Mouse (Mus musculus): ENCODE data around the gene Olfr722. TPM values are rescaled to one million over a fixed set of nuclear protein-coding genes. Genes with fewer than 3 reads are reported as not detected.
A peak's percentile ranks its signal among the peaks of the same experiment; 100 is the strongest.

Olfr722 gene
- total and polyA plus RNA-seq, 3 experiments, result not detected

DNA sequence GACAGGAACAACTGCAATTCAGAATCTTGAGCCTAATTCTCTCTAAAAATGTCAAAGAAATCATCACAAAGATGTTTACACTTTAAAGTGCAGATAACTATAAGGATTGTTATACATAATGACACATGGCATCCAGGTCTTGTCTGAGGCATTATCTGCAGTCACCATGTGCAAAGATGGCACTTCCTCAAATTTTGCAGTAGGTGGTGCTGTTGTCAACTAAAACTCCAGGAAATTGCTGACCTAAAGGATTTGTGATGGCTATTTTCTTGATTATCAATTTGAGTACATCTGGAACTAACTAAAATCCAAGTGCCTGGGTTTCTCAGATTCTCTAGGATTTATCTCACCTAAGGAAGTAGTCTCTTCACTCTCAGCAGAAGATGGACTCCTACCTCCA lies 41.4 kb downstream of the Olfr722 start:
- Histone ChIP-seq H3K4me3 (ENCODE audit: control insufficient read depth in 1 of 2, insufficient read depth in 1 of 2, low read depth in 2 of 2, low read length in 2 of 2) (no peak overlapping the region), H3K36me3 (ENCODE audit: control insufficient read depth in 1 of 2, insufficient read depth in 2 of 2, low read length in 2 of 2) (no peaks in the 10 kb centered on the region), H3K9ac (ENCODE audit: control insufficient read depth, low read depth, low read length, poor library complexity, severe bottlenecking) (no peak overlapping the region), H3K79me2 (ENCODE audit: control insufficient read depth, insufficient read depth, low read length, poor library complexity) (no peaks in the 10 kb centered on the region), H3K9me3 (replicated peaks; ENCODE audit: insufficient read depth, low read length) (no peaks in the 10 kb centered on the region), H3K4me1 (ENCODE audit: control insufficient read depth in 1 of 2, insufficient read depth in 2 of 2, low read length in 2 of 2) (no peaks in the 10 kb centered on the region), H3K27ac (ENCODE audit: control insufficient read depth, low read depth, low read length) (no peak overlapping the region), H3K27me3 (ENCODE audit: control insufficient read depth in 1 of 2, insufficient read depth in 2 of 2, low read length in 2 of 2) (no peaks in the 10 kb centered on the region)
- DNase-seq (ENCODE audit: low read depth, low spot score), result peak; percentile 44
- TF ChIP-seq POLR2A (IDR thresholded peaks at IDR 0.05; ENCODE audit: control insufficient read depth in 1 of 2, insufficient read depth in 1 of 2, low read depth in 1 of 2, low read length in 2 of 2, poor library complexity in 1 of 2), result no peak
- TF ChIP-seq SMC3 (IDR thresholded peaks at IDR 0.05; ENCODE audit: low read depth, low read length), result peak; percentile 48
- peak; percentile 22; the same call in 1 of the 2 replicates for TF ChIP-seq ZC3H11A (IDR thresholded peaks at IDR 0.05; ENCODE audit: low read depth, low read length)
- no peak for TF ChIP-seq ETS1 (IDR thresholded peaks at IDR 0.05; ENCODE audit: low read depth, low read length)
- peak; percentile 31 to 62 (median 46); a peak in 4 of 6 replicates for TF ChIP-seq CTCF (IDR thresholded peaks at IDR 0.05 in 2 of 3, conservative IDR thresholded peaks at IDR 0.05 in 1 of 3; ENCODE audit: control insufficient read depth in 1 of 3, insufficient read depth in 1 of 3, low read depth in 2 of 3, low read length in 3 of 3, poor library complexity in 1 of 3, severe bottlenecking in 1 of 3)
- TF ChIP-seq ZKSCAN1 (IDR thresholded peaks at IDR 0.05; ENCODE audit: low read depth, low read length), result no peak
- peak; percentile 88 for TF ChIP-seq MAFK (IDR thresholded peaks at IDR 0.05; ENCODE audit: borderline replicate concordance, low read depth, low read length)
- TF ChIP-seq USF2 (IDR thresholded peaks at IDR 0.05; ENCODE audit: borderline replicate concordance in 1 of 2, insufficient read depth in 1 of 2, low read depth in 1 of 2, low read length in 2 of 2), result no peak
- TF ChIP-seq RAD21 (IDR thresholded peaks at IDR 0.05; ENCODE audit: low read depth, low read length), result peak; percentile 65

Other genes with a start within 250 kb of the Olfr722 start
- not detected in 2 replicates for gene Armh4, start 118.6 kb downstream of the Olfr722 start, total RNA-seq (2012; rRNA removed)
- not detected for gene Armh4, start 118.6 kb downstream of the Olfr722 start, polyA plus RNA-seq (2012; ENCODE audit: insufficient read depth in 1 of 2, insufficient read length in 2 of 2, low read depth in 1 of 2, low replicate concordance in 2 of 2, missing spikeins in 1 of 2)
- not detected in 2 replicates for gene Olfr723, start 29.8 kb upstream of the Olfr722 start, total RNA-seq (2012; rRNA removed)
- gene Olfr723, start 29.8 kb upstream of the Olfr722 start, polyA plus RNA-seq (2012; ENCODE audit: insufficient read depth in 1 of 2, insufficient read length in 2 of 2, low read depth in 1 of 2, low replicate concordance in 2 of 2, missing spikeins in 1 of 2), result not detected
- not detected in 2 replicates for gene Olfr724, start 61.3 kb upstream of the Olfr722 start, total RNA-seq (2012; rRNA removed)
- not detected for gene Olfr724, start 61.3 kb upstream of the Olfr722 start, polyA plus RNA-seq (2012; ENCODE audit: insufficient read depth in 1 of 2, insufficient read length in 2 of 2, low read depth in 1 of 2, low replicate concordance in 2 of 2, missing spikeins in 1 of 2)
- gene Olfr725, start 138.4 kb upstream of the Olfr722 start, total RNA-seq (2012; rRNA removed), result not detected in 2 replicates
- not detected for gene Olfr725, start 138.4 kb upstream of the Olfr722 start, polyA plus RNA-seq (2012; ENCODE audit: insufficient read depth in 1 of 2, insufficient read length in 2 of 2, low read depth in 1 of 2, low replicate concordance in 2 of 2, missing spikeins in 1 of 2)
- not detected in 2 replicates for gene Olfr726, start 189.0 kb upstream of the Olfr722 start, total RNA-seq (2012; rRNA removed)
- gene Olfr726, start 189.0 kb upstream of the Olfr722 start, polyA plus RNA-seq (2012; ENCODE audit: insufficient read depth in 1 of 2, insufficient read length in 2 of 2, low read depth in 1 of 2, low replicate concordance in 2 of 2, missing spikeins in 1 of 2), result not detected
- not detected in 2 replicates for gene Olfr727, start 221.2 kb upstream of the Olfr722 start, total RNA-seq (2012; rRNA removed)
- not detected for gene Olfr727, start 221.2 kb upstream of the Olfr722 start, polyA plus RNA-seq (2012; ENCODE audit: insufficient read depth in 1 of 2, insufficient read length in 2 of 2, low read depth in 1 of 2, low replicate concordance in 2 of 2, missing spikeins in 1 of 2)
- not detected in 2 replicates for gene Olfr728, start 240.7 kb upstream of the Olfr722 start, total RNA-seq (2012; rRNA removed)
- gene Olfr728, start 240.7 kb upstream of the Olfr722 start, polyA plus RNA-seq (2012; ENCODE audit: insufficient read depth in 1 of 2, insufficient read length in 2 of 2, low read depth in 1 of 2, low replicate concordance in 2 of 2, missing spikeins in 1 of 2), result not detected